Mouse (Mus musculus): ENCODE results near the gene Ntm.

- TF ChIP-seq POLR2A (IDR thresholded peaks at IDR 0.05; ENCODE audit: borderline replicate concordance, control insufficient read depth, low read depth, low read length) (no peak), CTCF (IDR thresholded peaks at IDR 0.05; ENCODE audit: control insufficient read depth, insufficient read depth, low read length) (no peak)
These were observed 150.3 kb downstream of the Ntm start for GRCm38 (mm10) chr9:29812685-29813084.

Data from bone marrow, adult 2 months (tissue).